Mouse (Mus musculus) G1E (cell line): ENCODE measurements around the gene Tas2r117.

Experiments
- CTCF ChIP-seq: IDR thresholded peaks from 2 replicates; pipeline ENCODE4 v1.5.1; 2012; ENCODE audit warnings: low read depth, low read length, inconsistent platforms, mixed read lengths
- GATA1 ChIP-seq: IDR thresholded peaks from 2 replicates; pipeline ENCODE4 v1.6.1; 2012; ENCODE audit warnings: borderline replicate concordance, low read length, inconsistent platforms, mixed read lengths
- GATA2 ChIP-seq: IDR thresholded peaks from 2 replicates; pipeline ENCODE4 v1.6.1; 2012; ENCODE audit warnings: low read depth, low read length, inconsistent platforms, borderline replicate concordance
- POLR2AphosphoS5 ChIP-seq: IDR thresholded peaks from 2 replicates; pipeline ENCODE4 v1.6.1; 2012; ENCODE audit warnings: low read depth, low read length, inconsistent platforms; ENCODE audit not compliant: insufficient replicate concordance
- TAL1 ChIP-seq: conservative IDR thresholded peaks from 2 replicates; pipeline ENCODE4 v1.6.1; 2012; ENCODE audit warnings: low read depth, low read length, inconsistent platforms, mixed read lengths

DNA sequence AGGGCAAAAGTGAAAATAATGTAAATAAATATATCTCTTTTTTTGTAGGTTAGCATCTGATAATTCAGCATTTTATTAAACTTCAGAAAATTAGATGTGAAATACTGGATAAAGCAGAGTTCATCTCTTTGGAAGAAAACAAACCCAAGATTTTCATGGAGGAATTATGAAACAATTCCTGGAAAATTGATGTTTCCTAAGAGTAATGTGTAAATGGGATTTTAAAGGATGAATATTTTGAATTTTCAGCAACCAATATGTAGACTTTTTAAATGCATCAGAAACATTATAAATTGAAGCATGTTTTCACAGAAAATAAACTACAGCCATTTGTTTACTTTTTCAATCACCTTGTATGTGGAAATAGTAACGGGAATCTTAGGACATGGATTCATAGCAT, 44.2 kb downstream of the Tas2r117 start, which contains the start of gene Tas2r123:
- TF ChIP-seq CTCF (no peak), TAL1 (no peak), GATA1 (no peak), POLR2AphosphoS5 (no peak), GATA2 (no peak)
